Mouse (Mus musculus) lung, postnatal 0 days (tissue): ENCODE data around the gene Acvr2b. TPM values are rescaled to one million over a fixed set of nuclear protein-coding genes. Genes with fewer than 3 reads are reported as not detected.

Experiments used
- ATAC-seq: fragments of 200-750 bp; cut with Nextera tagmentation; 2 replicates; pipeline ENCODE4 v1.8.0; 2017; ENCODE audit warnings: moderate library complexity
- DNase-seq: peaks from one replicate; pipeline ENCODE4 v3.0.0-alpha.2; 2016; ENCODE audit warnings: low spot score
- H3K27ac ChIP-seq: fragments of 300-500 bp; sonication (generic); 2 replicates; pipeline ENCODE4 v1.5.1; 2014; ENCODE audit warnings: antibody characterized with exemption, mild to moderate bottlenecking, low read length, mixed read lengths
- H3K27me3 ChIP-seq: fragments of 300-500 bp; sonication (generic); replicated peaks from 2 replicates; pipeline ENCODE4 v1.6.1; 2014; ENCODE audit warnings: low read length, mixed read lengths; ENCODE audit not compliant: insufficient read depth
- H3K36me3 ChIP-seq: fragments of 300-500 bp; sonication (generic); 2 replicates; pipeline ENCODE4 v1.6.1; 2014; ENCODE audit warnings: low read length, mixed read lengths; ENCODE audit not compliant: insufficient read depth
- H3K4me1 ChIP-seq: fragments of 300-500 bp; sonication (generic); 2 replicates; pipeline ENCODE4 v1.6.1; 2014; ENCODE audit warnings: antibody characterized with exemption, low read depth, low read length, mixed read lengths; ENCODE audit not compliant: insufficient read depth
- H3K4me2 ChIP-seq: fragments of 300-500 bp; sonication (generic); replicated peaks from 2 replicates; pipeline ENCODE4 v1.6.1; 2014; ENCODE audit warnings: low read depth, mild to moderate bottlenecking, low read length, moderate library complexity, mixed read lengths
- H3K4me3 ChIP-seq: fragments of 300-500 bp; sonication (generic); 2 replicates; pipeline ENCODE4 v1.5.1; 2014; ENCODE audit warnings: low read depth, low read length
- H3K9ac ChIP-seq: fragments of 300-500 bp; sonication (generic); replicated peaks from 2 replicates; pipeline ENCODE4 v1.6.1; 2014; ENCODE audit warnings: low read depth, mild to moderate bottlenecking
- H3K9me3 ChIP-seq: fragments of 300-500 bp; sonication (generic); 2 replicates; pipeline ENCODE4 v1.6.1; 2016; ENCODE audit warnings: low read length, mixed read lengths
- CTCF ChIP-seq: IDR thresholded peaks from 2 replicates; pipeline ENCODE4 v1.5.1; 2016; ENCODE audit warnings: antibody characterized with exemption, mild to moderate bottlenecking
- EP300 ChIP-seq: IDR thresholded peaks from 2 replicates; pipeline ENCODE4 v1.6.1; 2016; ENCODE audit warnings: antibody characterized with exemption, mild to moderate bottlenecking, control low read depth
- WGBS: fragments of 180-500 bp; shearing (Covaris S2); extraction: QIAGEN DNeasy Blood & Tissue Kit; methylation state at CpG from one replicate; pipeline ENCODE4 v1.1.7; 2014; 5-methylcytosine and 5-hydroxymethylcytosine counted together
- polyA plus RNA-seq: library from polyadenylated mRNA; unstranded; fragments of >200 nt; fragmentation: Nextera tagmentation; extraction: Ambion mirVana; gene quantifications from 2 replicates; pipeline ENCODE4 v1.2.1, GENCODE M21; 2015

Acvr2b gene
- 15.6 TPM in 2 replicates for polyA plus RNA-seq

- H3K27ac ChIP-seq: peak within 1 kb of the TSS; percentile 99
- TF ChIP-seq EP300 (no peak), CTCF (peak; percentile 72)
- H3K4me3 ChIP-seq: peak within 1 kb of the TSS; percentile 98
- ATAC-seq: peak; percentile 97
- no peaks in the 10 kb centered on the region for H3K36me3 ChIP-seq
- H3K27me3 ChIP-seq: no peaks in the 10 kb centered on the region
- peak within 1 kb of the TSS; percentile 96 for H3K9ac ChIP-seq
- no peaks in the 10 kb centered on the region for H3K9me3 ChIP-seq
- peak; percentile 98 for DNase-seq
- H3K4me2 ChIP-seq: peak within 1 kb of the TSS; percentile 98
- 1% methylated on average over 24 of the region's 32 CpGs for WGBS
- peaks cover 8% of the 10 kb centered on the region; the same call in 1 of the 2 replicates for H3K4me1 ChIP-seq
Observed at GRCm38 (mm10) chr9:119401801-119402214, at the start of gene Acvr2b. Gene Acvr2b (plus strand): TSS chr9:119402118.

- no peak for DNase-seq
- H3K4me1 ChIP-seq: no peaks in the 10 kb centered on the region
- no peak overlapping the region for H3K9ac ChIP-seq
- no peak for ATAC-seq
- no peaks in the 10 kb centered on the region for H3K9me3 ChIP-seq
- TF ChIP-seq CTCF (no peak), EP300 (no peak)
- H3K27me3 ChIP-seq: no peaks in the 10 kb centered on the region
- H3K4me2 ChIP-seq: no peak overlapping the region
- no peak overlapping the region for H3K4me3 ChIP-seq
- WGBS: 49% methylated on average over 6 of the region's 6 CpGs
- no peaks in the 10 kb centered on the region for H3K36me3 ChIP-seq
- no peak overlapping the region for H3K27ac ChIP-seq
Observed at GRCm38 (mm10) chr9:119353926-119354325, 48.0 kb upstream of the Acvr2b start.

GRCm38 (mm10) chr9:119355943-119356342, 46.0 kb upstream of the Acvr2b start:
- Histone ChIP-seq H3K4me1 (no peaks in the 10 kb centered on the region), H3K9ac (no peak overlapping the region), H3K4me2 (no peak overlapping the region), H3K36me3 (no peaks in the 10 kb centered on the region), H3K27ac (peak overlapping the region; percentile 57), H3K9me3 (no peaks in the 10 kb centered on the region), H3K4me3 (no peak overlapping the region), H3K27me3 (no peaks in the 10 kb centered on the region)
- no peak for TF ChIP-seq CTCF
- TF ChIP-seq EP300: no peak
- DNase-seq (peak; percentile 68), ATAC-seq (peak; percentile 63)
- 47% methylated on average over 6 of the region's 6 CpGs for WGBS

- TF ChIP-seq CTCF: peak; percentile 97
- no peak for TF ChIP-seq EP300
- H3K4me1 ChIP-seq: no peaks in the 10 kb centered on the region
- H3K27ac ChIP-seq: peak within 1 kb of the TSS; percentile 57; the same call in 1 of the 2 replicates
- H3K27me3 ChIP-seq: no peaks in the 10 kb centered on the region
- peak within 1 kb of the TSS; percentile 35; the same call in 1 of the 2 replicates for H3K9ac ChIP-seq
- DNase-seq (peak; percentile 94), ATAC-seq (peak; percentile 93)
- H3K9me3 ChIP-seq: no peaks in the 10 kb centered on the region
- 4% methylated on average over 60 of the region's 65 CpGs for WGBS
- H3K4me3 ChIP-seq: peak within 1 kb of the TSS; percentile 58
- H3K4me2 ChIP-seq: peak within 1 kb of the TSS; percentile 96
- no peaks in the 10 kb centered on the region for H3K36me3 ChIP-seq
Observed at GRCm38 (mm10) chr9:119357331-119358057, 44.4 kb upstream of the Acvr2b start, which contains the start of gene Xylb. Gene Xylb (plus strand): TSS chr9:119357381.

- no peaks in the 10 kb centered on the region for H3K36me3 ChIP-seq
- peak overlapping the region; percentile 96 for H3K4me2 ChIP-seq
- DNase-seq (no peak), ATAC-seq (no peak)
- H3K27ac ChIP-seq: no peak overlapping the region
- H3K4me3 ChIP-seq: peak overlapping the region; percentile 58; the same call in 1 of the 2 replicates
- H3K27me3 ChIP-seq: no peaks in the 10 kb centered on the region
- no peaks in the 10 kb centered on the region for H3K9me3 ChIP-seq
- TF ChIP-seq CTCF (no peak), EP300 (no peak)
- no peak overlapping the region for H3K9ac ChIP-seq
- WGBS: 30% methylated on average over 9 of the region's 9 CpGs
- no peaks in the 10 kb centered on the region for H3K4me1 ChIP-seq
Observed at GRCm38 (mm10) chr9:119358058-119358429, 43.9 kb upstream of the Acvr2b start.

- 89% methylated on average over 5 of the region's 5 CpGs for WGBS
- no peak for DNase-seq
- Histone ChIP-seq H3K27ac (no peak overlapping the region), H3K9ac (no peak overlapping the region), H3K27me3 (no peaks in the 10 kb centered on the region), H3K4me2 (no peak overlapping the region), H3K9me3 (no peaks in the 10 kb centered on the region), H3K4me1 (no peaks in the 10 kb centered on the region), H3K4me3 (no peak overlapping the region), H3K36me3 (no peaks in the 10 kb centered on the region)
- ATAC-seq: no peak
- TF ChIP-seq CTCF (no peak), EP300 (no peak)
Observed at GRCm38 (mm10) chr9:119361416-119361815, 40.5 kb upstream of the Acvr2b start.
